In the genomic region with DNA sequence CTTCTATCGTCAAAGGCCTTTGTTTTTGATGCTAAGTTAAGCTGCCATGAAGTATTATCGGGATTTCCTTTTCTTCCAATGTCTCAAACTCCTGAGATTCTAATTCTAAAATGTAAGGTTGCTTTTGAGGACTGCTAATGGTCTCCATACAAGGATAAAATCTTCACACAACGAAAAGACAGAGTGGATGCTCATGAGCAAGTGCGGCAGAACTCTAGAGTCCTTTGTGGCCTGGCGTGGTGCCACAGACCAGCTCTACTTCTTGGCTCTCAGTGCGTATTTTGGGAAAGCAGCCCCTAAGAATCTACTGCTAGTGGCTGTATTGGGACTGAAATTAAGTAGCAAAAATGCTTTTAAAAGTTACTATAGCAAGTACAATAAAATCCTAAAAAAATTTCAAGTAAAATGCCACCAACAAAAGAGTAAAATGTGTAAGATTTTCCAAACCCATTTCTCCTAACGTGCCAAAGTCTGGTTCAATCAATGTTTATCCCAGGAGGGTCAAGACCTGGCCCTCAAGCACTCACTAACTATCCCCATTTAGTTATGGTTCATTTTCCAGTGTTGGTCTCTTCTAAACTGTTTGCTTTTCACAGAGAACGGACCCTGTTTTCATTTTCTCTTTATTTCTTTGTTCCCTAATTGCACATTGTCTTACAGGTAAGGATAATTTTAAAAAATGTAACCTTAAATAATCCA, we compare ENCODE assay signal across 10 mouse cellular contexts. TPM values are rescaled to one million over a fixed set of nuclear protein-coding genes. Genes with fewer than 3 reads are reported as not detected.
DNase-seq lines count a peak whose midpoint lies in the region; ATAC-seq and TF ChIP-seq lines count a peak whose summit lies in the region.
"Had no signal": no experiment of that assay in that cellular context is flagged by ENCODE, and none has a peak within 500 bp of the region (broad histone marks: within the 10 kb centered on the region; RNA-seq: fewer than 3 reads in every experiment).

No protein-coding gene starts in this region.

- H3K4me1 ChIP-seq in liver, adult 2 months (ENCODE audit: control insufficient read depth, insufficient read depth, low read length) = peaks cover 4% of the 10 kb centered on the region; the same call in 1 of the 2 replicates
- H3K4me1 ChIP-seq in liver, embryonic 12.5 days = peaks cover 6% of the 10 kb centered on the region; the same call in 1 of the 2 replicates
- peaks cover 8% of the 10 kb centered on the region; the same call in 1 of the 2 replicates for H3K4me1 ChIP-seq in limb, embryonic 15.5 days
- H3K4me1 ChIP-seq: forebrain, embryonic 13.5 days had no signal

- no peak overlapping the region for H3K4me2 ChIP-seq in liver, embryonic 12.5 days
- 0 out of 2 replicates have a peak overlapping the region, but pooled peaks have one; percentile 4 for H3K4me2 ChIP-seq in limb, embryonic 15.5 days
- H3K4me2 ChIP-seq: forebrain, embryonic 13.5 days had no signal

- ATAC-seq in liver, embryonic 12.5 days = no peak
- no peak; the same call in 1 of the 2 replicates for ATAC-seq in limb, embryonic 15.5 days (ENCODE audit: insufficient number of reproducible peaks, low FRiP score, low TSS enrichment, low read depth)
- ATAC-seq: forebrain, embryonic 13.5 days had no signal

- no peaks in the 10 kb centered on the region for H3K79me2 ChIP-seq in liver, adult 2 months (ENCODE audit: control insufficient read depth, insufficient read depth, low read length)

- H3K27ac ChIP-seq in liver, adult 2 months (replicated peaks; ENCODE audit: insufficient read depth, low read depth, low read length) = no peak overlapping the region
- no peak overlapping the region for H3K27ac ChIP-seq in liver, embryonic 12.5 days
- H3K27ac ChIP-seq in gastrocnemius, adult 2 months = peak overlapping the region; percentile 86
- peak overlapping the region; percentile 78 for H3K27ac ChIP-seq in limb, embryonic 15.5 days
- H3K27ac ChIP-seq: forebrain, embryonic 13.5 days had no signal

- peak; percentile 26 for DNase-seq in adrenal gland, postnatal 10 days
- no peak for DNase-seq in adrenal gland, adult (ENCODE audit: inconsistent age in 2 of 2, low spot score in 1 of 2)
- peak; percentile 38 for DNase-seq in liver, adult 2 months (ENCODE audit: extremely low read depth, low read depth, low spot score)
- peak; percentile 67 for DNase-seq in gastrocnemius, adult 2 months
- no peak for DNase-seq in spleen, adult 18-20 months
- DNase-seq in right cerebral cortex, postnatal 36 days (ENCODE audit: low spot score in 2 of 2) = no peak
- DNase-seq: cerebellum, adult 8-10 months had no signal

- intact Hi-C loops in gastrocnemius, adult 2 months (cut with DNase I) = no loop called here

- no peak overlapping the region for H3K4me3 ChIP-seq in liver, adult 2 months (ENCODE audit: insufficient read depth, low read depth, low read length)
- no peak overlapping the region for H3K4me3 ChIP-seq in liver, embryonic 12.5 days
- peak overlapping the region; percentile 18 for H3K4me3 ChIP-seq in gastrocnemius, adult 2 months
- H3K4me3 ChIP-seq in limb, embryonic 15.5 days = no peak overlapping the region
- H3K4me3 ChIP-seq: forebrain, embryonic 13.5 days had no signal

- no peaks in the 10 kb centered on the region for H3K27me3 ChIP-seq in liver, adult 2 months (ENCODE audit: control insufficient read depth, insufficient read depth, low read length)
- no peaks in the 10 kb centered on the region for H3K27me3 ChIP-seq in liver, embryonic 12.5 days (replicated peaks)
- no peaks in the 10 kb centered on the region for H3K27me3 ChIP-seq in limb, embryonic 15.5 days
- H3K27me3 ChIP-seq: forebrain, embryonic 13.5 days had no signal

- no peak for TF ChIP-seq POLR2A in liver, adult 2 months (IDR thresholded peaks at IDR 0.05; ENCODE audit: extremely low read depth, insufficient read depth, low read length)

- H3K36me3 ChIP-seq in liver, adult 2 months (ENCODE audit: control insufficient read depth, insufficient read depth, low read length) = no peaks in the 10 kb centered on the region
- H3K36me3 ChIP-seq in liver, embryonic 12.5 days = no peaks in the 10 kb centered on the region
- H3K36me3 ChIP-seq in limb, embryonic 15.5 days = no peaks in the 10 kb centered on the region

- H3K9me3 ChIP-seq in liver, embryonic 12.5 days (replicated peaks) = no peaks in the 10 kb centered on the region
- H3K9me3 ChIP-seq in limb, embryonic 15.5 days = no peaks in the 10 kb centered on the region
- H3K9me3 ChIP-seq: forebrain, embryonic 13.5 days had no signal

- no peak overlapping the region for H3K9ac ChIP-seq in liver, adult 2 months (ENCODE audit: low read depth, low read length)
- H3K9ac ChIP-seq in liver, embryonic 12.5 days = no peak overlapping the region
- H3K9ac ChIP-seq in limb, embryonic 15.5 days = no peak overlapping the region
- H3K9ac ChIP-seq: forebrain, embryonic 13.5 days had no signal

- no peak for TF ChIP-seq CTCF in liver, adult 2 months (IDR thresholded peaks at IDR 0.05; ENCODE audit: low read depth, low read length)
- no peak for TF ChIP-seq CTCF in gastrocnemius, adult 2 months (IDR thresholded peaks at IDR 0.05)

- 75% methylated on average over 8 of the region's 8 CpGs for WGBS in liver, adult 2 months
- 80% methylated on average over 8 of the region's 8 CpGs for WGBS in liver, embryonic 12.5 days (ENCODE audit: insufficient replicate concordance)
- 46% methylated on average over 8 of the region's 8 CpGs for WGBS in limb, embryonic 15.5 days

RNA-seq across cellular contexts. Expression of a gene that starts 2.2 kb away (rescaled TPM):
- total RNA-seq in adrenal gland, postnatal 10 days (2021) = 1 to 10 TPM; 1.7 to 5.8 TPM
- 0.54 and 0.55 TPM in 2 replicates for total RNA-seq in liver, adult 2 months (2014; rRNA removed)
- polyA plus RNA-seq in liver, adult 2 months (2012; rRNA removed) = not detected in 2 replicates
- 0.83 and 1.0 TPM in 2 replicates for polyA plus RNA-seq in liver, embryonic 12.5 days (2016; fragmentation: Nextera tagmentation; extraction: Ambion mirVana)
- total RNA-seq in gastrocnemius, adult 2 months (2021) = 1 to 10 TPM; 1.9 to 4.8 TPM
- 16.9 and 27.1 TPM in 2 replicates for polyA plus RNA-seq in limb, embryonic 15.5 days (2015; fragmentation: Nextera tagmentation; extraction: Ambion mirVana)

RNA-seq across cellular contexts. Expression of a gene that starts 23.4 kb away (rescaled TPM):
- 10 to 100 TPM; 41.6 to 46.9 TPM for total RNA-seq in adrenal gland, postnatal 10 days (2021)
- total RNA-seq in liver, adult 2 months (2014; rRNA removed) = 1.9 and 2.4 TPM in 2 replicates
- 0.23 and 0.47 TPM in 2 replicates for polyA plus RNA-seq in liver, adult 2 months (2012; rRNA removed)
- 2.0 and 2.7 TPM in 2 replicates for polyA plus RNA-seq in liver, embryonic 12.5 days (2016; fragmentation: Nextera tagmentation; extraction: Ambion mirVana)
- total RNA-seq in gastrocnemius, adult 2 months (2021) = 10 to 100 TPM; 21.3 to 46.8 TPM
- polyA plus RNA-seq in limb, embryonic 15.5 days (2015; fragmentation: Nextera tagmentation; extraction: Ambion mirVana) = 324 and 326 TPM in 2 replicates

RNA-seq across cellular contexts. Expression of a gene that starts 40.2 kb away (rescaled TPM):
- 10 to 100 TPM; 34.8 to 50.4 TPM for total RNA-seq in adrenal gland, postnatal 10 days (2021)
- 0.13 and 0.65 TPM in 2 replicates for total RNA-seq in liver, adult 2 months (2014; rRNA removed)
- polyA plus RNA-seq in liver, adult 2 months (2012; rRNA removed) = not detected in 2 replicates
- 0.26 and 0.39 TPM in 2 replicates for polyA plus RNA-seq in liver, embryonic 12.5 days (2016; fragmentation: Nextera tagmentation; extraction: Ambion mirVana)
- 10 to 100 TPM; 13.0 to 19.6 TPM for total RNA-seq in gastrocnemius, adult 2 months (2021)
- polyA plus RNA-seq in limb, embryonic 15.5 days (2015; fragmentation: Nextera tagmentation; extraction: Ambion mirVana) = 159 and 242 TPM in 2 replicates

Comparison
In these comparisons a context has a peak if more than half of its experiments do, and no peak if none do; other contexts are left out.
1. DNase-seq: peak in adrenal gland, postnatal 10 days (single experiment), liver, adult 2 months (single experiment) and gastrocnemius, adult 2 months (single experiment); none in adrenal gland, adult (0 of 2), spleen, adult 18-20 months (0 of 2) and right cerebral cortex, postnatal 36 days (0 of 2).
2. H3K27ac ChIP-seq: peak in gastrocnemius, adult 2 months (single experiment) and limb, embryonic 15.5 days (single experiment); none in liver, adult 2 months (single experiment) and liver, embryonic 12.5 days (single experiment).